Mouse (Mus musculus): ENCODE data around the gene H2afy. TPM values are rescaled to one million over a fixed set of nuclear protein-coding genes. Genes with fewer than 3 reads are reported as not detected.
"Not testable (repeated sequence)": the region's sequence is repeated elsewhere in the genome, so short reads cannot be mapped to it uniquely, and the experiment has no call there.

Gene H2afy
- polyA plus RNA-seq, 1 experiment from 2014 or later = 150 TPM

DNA sequence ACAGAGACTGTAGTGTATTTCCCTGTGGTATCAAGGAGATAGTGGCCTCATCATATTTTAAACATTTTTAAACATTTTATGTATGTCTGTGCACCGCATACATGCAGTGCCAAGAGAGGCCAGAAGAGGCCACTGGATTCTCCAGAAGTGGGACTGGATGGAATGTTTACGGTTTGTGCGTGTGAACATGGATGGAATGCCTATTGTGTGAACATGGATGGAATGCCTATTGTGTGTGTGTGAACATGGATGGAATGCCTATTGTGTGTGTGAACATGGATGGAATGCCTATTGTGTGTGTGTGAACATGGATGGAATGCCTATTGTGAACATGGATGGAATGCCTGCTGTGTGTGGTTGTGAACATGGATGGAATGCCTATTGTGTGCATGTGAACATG, 93.9 kb downstream of the H2afy start:
- Histone ChIP-seq H3K9ac (ENCODE audit: low read length) (no peak overlapping the region), H3K27me3 (ENCODE audit: control insufficient read depth, insufficient read depth, low read length) (no peaks in the 10 kb centered on the region), H3K9me3 (ENCODE audit: control insufficient read depth, low read length) (no peaks in the 10 kb centered on the region), H3K36me3 (ENCODE audit: control insufficient read depth, insufficient read depth, low read length) (no peaks in the 10 kb centered on the region), H3K4me1 (replicated peaks; ENCODE audit: control insufficient read depth, insufficient read depth) (no peaks in the 10 kb centered on the region), H3K27ac (replicated peaks) (no peak overlapping the region), H3K4me2 (replicated peaks; ENCODE audit: low read depth) (no peak overlapping the region), H3K4me3 (ENCODE audit: low read depth, low read length) (no peak overlapping the region)
- DNase-seq (ENCODE audit: low spot score) (no peak), ATAC-seq (ENCODE audit: low FRiP score, low TSS enrichment) (no peak)
- 83% methylated on average over 3 of the region's 3 CpGs for WGBS
- TF ChIP-seq CTCF (IDR thresholded peaks at IDR 0.05; ENCODE audit: low read depth) = peak; percentile 44
- no peak for TF ChIP-seq EP300 (optimal IDR thresholded peaks at IDR 0.05)

DNA sequence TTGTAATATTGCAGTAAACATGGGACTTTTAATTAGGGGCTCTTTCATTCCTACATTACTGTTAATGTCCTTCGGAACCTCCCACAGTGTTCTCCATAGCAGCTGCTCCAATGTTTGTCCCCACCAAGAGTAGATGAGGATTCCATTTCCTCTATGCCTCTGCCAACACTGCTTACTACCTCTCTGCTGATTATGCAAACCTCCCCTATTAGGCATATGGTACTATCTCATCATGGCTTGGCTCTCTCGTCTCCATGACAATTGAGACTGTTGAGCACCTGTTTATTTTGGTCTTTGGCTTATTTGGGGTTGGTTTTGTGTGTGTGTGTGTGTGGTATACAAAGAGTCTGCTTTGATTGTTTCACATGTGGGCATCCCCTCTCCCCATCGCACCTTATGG, 95.5 kb downstream of the H2afy start:
- Histone ChIP-seq H3K9ac (ENCODE audit: low read length) (no peak overlapping the region), H3K27ac (replicated peaks) (no peak overlapping the region), H3K4me1 (replicated peaks; ENCODE audit: control insufficient read depth, insufficient read depth) (no peaks in the 10 kb centered on the region), H3K36me3 (ENCODE audit: control insufficient read depth, insufficient read depth, low read length) (no peaks in the 10 kb centered on the region), H3K27me3 (ENCODE audit: control insufficient read depth, insufficient read depth, low read length) (no peaks in the 10 kb centered on the region), H3K4me3 (ENCODE audit: low read depth, low read length) (no peak overlapping the region), H3K9me3 (ENCODE audit: control insufficient read depth, low read length) (no peaks in the 10 kb centered on the region), H3K4me2 (replicated peaks; ENCODE audit: low read depth) (no peak overlapping the region)
- 77% methylated on average over 3 of the region's 3 CpGs for WGBS
- DNase-seq (ENCODE audit: low spot score) (no peak), ATAC-seq (ENCODE audit: low FRiP score, low TSS enrichment) (no peak)
- TF ChIP-seq EP300 (optimal IDR thresholded peaks at IDR 0.05) (no peak), CTCF (IDR thresholded peaks at IDR 0.05; ENCODE audit: low read depth) (no peak)

DNA sequence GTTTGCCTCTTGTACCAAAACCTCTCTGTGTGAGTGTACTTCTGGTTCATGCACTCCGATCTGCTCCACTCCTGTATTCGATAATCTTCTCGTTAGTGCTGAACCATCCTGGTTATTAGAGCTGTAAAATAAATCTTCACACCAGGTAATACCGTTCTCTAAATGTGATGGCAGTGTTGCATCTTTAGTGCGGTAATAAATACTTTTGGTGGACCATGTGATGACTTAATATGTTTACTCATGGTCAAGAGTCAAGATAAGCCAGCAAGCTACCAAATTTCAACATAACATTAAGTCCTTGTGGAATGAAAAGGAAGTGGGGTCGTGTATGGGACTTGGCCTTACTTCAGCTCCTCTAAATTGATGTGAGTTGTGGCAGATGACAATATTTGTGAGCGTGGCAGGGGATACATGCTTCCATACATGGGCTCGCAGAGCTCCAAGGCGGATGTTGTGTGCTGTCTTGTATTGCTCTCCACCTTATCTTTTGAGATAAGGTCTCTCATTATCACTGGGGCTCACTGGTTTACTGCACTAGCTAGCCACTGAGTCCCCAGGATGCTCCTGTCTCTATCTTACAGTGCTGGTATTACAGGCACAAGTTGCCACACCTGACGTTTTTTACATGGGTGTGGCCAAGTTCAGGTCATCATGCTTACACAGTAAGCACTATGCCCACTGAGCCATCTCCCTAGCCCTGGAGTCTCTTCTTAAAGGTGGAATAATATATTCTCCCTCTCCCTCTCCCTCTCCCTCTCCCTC, 96.4 kb downstream of the H2afy start:
- no peaks in the 10 kb centered on the region for H3K27me3 ChIP-seq (ENCODE audit: control insufficient read depth, insufficient read depth, low read length)
- H3K9me3 ChIP-seq (ENCODE audit: control insufficient read depth, low read length) = no peaks in the 10 kb centered on the region
- no peak overlapping the region for H3K4me2 ChIP-seq (replicated peaks; ENCODE audit: low read depth)
- no peak overlapping the region for H3K4me3 ChIP-seq (ENCODE audit: low read depth, low read length)
- no peak overlapping the region for H3K27ac ChIP-seq (replicated peaks)
- H3K9ac ChIP-seq (ENCODE audit: low read length) = no peak overlapping the region
- WGBS = 51% methylated on average over 10 of the region's 10 CpGs
- TF ChIP-seq CTCF (IDR thresholded peaks at IDR 0.05; ENCODE audit: low read depth) (no peak), EP300 (optimal IDR thresholded peaks at IDR 0.05) (no peak)
- no peaks in the 10 kb centered on the region for H3K36me3 ChIP-seq (ENCODE audit: control insufficient read depth, insufficient read depth, low read length)
- ATAC-seq (ENCODE audit: low FRiP score, low TSS enrichment) = peak; percentile 38; the same call in 1 of the 2 replicates
- no peaks in the 10 kb centered on the region for H3K4me1 ChIP-seq (replicated peaks; ENCODE audit: control insufficient read depth, insufficient read depth)
- DNase-seq (ENCODE audit: low spot score) = no peak

DNA sequence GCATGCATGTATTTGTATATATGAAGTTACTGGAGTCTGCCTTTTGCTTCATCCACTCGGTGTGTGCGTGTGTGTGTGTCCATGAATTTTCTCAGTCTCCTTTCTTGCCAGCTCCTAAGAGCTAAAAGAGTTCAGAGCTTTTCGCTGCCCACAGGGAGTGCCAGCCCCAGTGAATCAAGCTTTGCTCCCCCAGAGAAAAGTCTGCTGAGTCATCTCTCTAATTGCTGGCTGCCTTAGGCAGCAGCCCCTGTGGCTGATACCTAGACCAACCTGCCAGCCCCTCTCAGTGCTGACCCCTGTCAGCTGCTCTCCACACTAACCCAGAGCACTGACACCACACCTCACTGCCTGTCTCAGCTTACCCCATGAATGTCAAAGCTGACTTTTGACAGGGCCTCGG, 107.2 kb downstream of the H2afy start:
- Histone ChIP-seq H3K27ac (replicated peaks) (no peak overlapping the region), H3K27me3 (ENCODE audit: control insufficient read depth, insufficient read depth, low read length) (no peaks in the 10 kb centered on the region), H3K9me3 (ENCODE audit: control insufficient read depth, low read length) (no peaks in the 10 kb centered on the region), H3K36me3 (ENCODE audit: control insufficient read depth, insufficient read depth, low read length) (no peaks in the 10 kb centered on the region), H3K4me3 (ENCODE audit: low read depth, low read length) (no peak overlapping the region), H3K4me1 (replicated peaks; ENCODE audit: control insufficient read depth, insufficient read depth) (0 out of 2 replicates have a peak, but pooled peaks cover 2% of the 10 kb centered on the region), H3K4me2 (replicated peaks; ENCODE audit: low read depth) (no peak overlapping the region), H3K9ac (ENCODE audit: low read length) (no peak overlapping the region)
- ATAC-seq (ENCODE audit: low FRiP score, low TSS enrichment) = no peak
- WGBS = 80% methylated on average over 4 of the region's 4 CpGs
- TF ChIP-seq CTCF (IDR thresholded peaks at IDR 0.05; ENCODE audit: low read depth) (no peak), EP300 (optimal IDR thresholded peaks at IDR 0.05) (no peak)
- DNase-seq (ENCODE audit: low spot score) = no peak

DNA sequence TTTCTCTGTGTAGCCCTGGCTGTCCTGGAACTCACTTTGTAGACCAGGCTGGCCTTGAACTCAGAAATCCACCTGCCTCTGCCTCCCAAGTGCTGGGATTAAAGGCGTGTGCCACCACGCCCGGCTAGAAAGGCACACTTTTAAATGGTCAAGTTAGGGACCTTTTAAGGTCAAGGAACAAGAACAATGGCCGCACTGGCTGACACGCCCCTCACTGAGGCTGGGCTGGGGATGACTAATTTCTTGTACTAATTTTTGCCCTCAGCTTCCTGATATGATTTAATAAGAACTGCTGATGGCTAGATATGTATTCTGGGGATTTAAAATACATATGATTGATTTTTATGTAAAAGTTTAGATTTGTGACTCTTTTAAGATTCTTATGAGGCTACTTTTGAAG, 108.2 kb downstream of the H2afy start:
- WGBS = 58% methylated on average over 5 of the region's 5 CpGs
- not testable (repeated sequence) for H3K9ac ChIP-seq (ENCODE audit: low read length); H3K36me3 ChIP-seq (ENCODE audit: control insufficient read depth, insufficient read depth, low read length); H3K4me1 ChIP-seq (replicated peaks; ENCODE audit: control insufficient read depth, insufficient read depth); H3K4me3 ChIP-seq (ENCODE audit: low read depth, low read length); H3K4me2 ChIP-seq (replicated peaks; ENCODE audit: low read depth); H3K27ac ChIP-seq (replicated peaks); H3K9me3 ChIP-seq (ENCODE audit: control insufficient read depth, low read length); H3K27me3 ChIP-seq (ENCODE audit: control insufficient read depth, insufficient read depth, low read length)
- peak; percentile 67 for DNase-seq (ENCODE audit: low spot score)
- ATAC-seq (ENCODE audit: low FRiP score, low TSS enrichment) = peak; percentile 65; the same call in 1 of the 2 replicates

DNA sequence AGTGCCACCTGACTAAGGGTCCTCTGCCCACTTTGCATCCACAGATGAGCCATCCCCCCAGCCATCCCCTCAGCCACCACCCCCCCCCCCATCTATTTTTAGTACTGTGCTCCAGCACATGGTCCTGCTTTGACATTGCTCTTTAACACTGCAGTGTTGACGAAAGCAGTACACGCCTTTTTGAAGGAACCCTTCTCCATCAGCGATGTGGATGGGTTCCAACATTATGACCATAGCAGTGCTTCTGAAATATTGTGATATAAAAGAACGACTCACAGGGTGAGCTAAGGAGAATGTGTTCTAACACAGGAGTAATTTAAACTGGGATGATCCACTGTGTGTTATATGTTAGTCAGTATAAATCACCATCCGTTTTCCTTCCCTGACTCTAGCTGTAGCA, 109.5 kb downstream of the H2afy start:
- TF ChIP-seq CTCF (IDR thresholded peaks at IDR 0.05; ENCODE audit: low read depth) = no peak
- no peak for TF ChIP-seq EP300 (optimal IDR thresholded peaks at IDR 0.05)
- Histone ChIP-seq H3K4me1 (replicated peaks; ENCODE audit: control insufficient read depth, insufficient read depth) (0 out of 2 replicates have a peak, but pooled peaks cover 2% of the 10 kb centered on the region), H3K9me3 (ENCODE audit: control insufficient read depth, low read length) (no peaks in the 10 kb centered on the region), H3K4me3 (ENCODE audit: low read depth, low read length) (no peak overlapping the region), H3K9ac (ENCODE audit: low read length) (no peak overlapping the region), H3K36me3 (ENCODE audit: control insufficient read depth, insufficient read depth, low read length) (no peaks in the 10 kb centered on the region), H3K27ac (replicated peaks) (no peak overlapping the region), H3K27me3 (ENCODE audit: control insufficient read depth, insufficient read depth, low read length) (no peaks in the 10 kb centered on the region), H3K4me2 (replicated peaks; ENCODE audit: low read depth) (no peak overlapping the region)
- DNase-seq (ENCODE audit: low spot score) (no peak), ATAC-seq (ENCODE audit: low FRiP score, low TSS enrichment) (no peak)
- WGBS = 28% methylated on average over 5 of the region's 5 CpGs
